Mouse (Mus musculus) liver, embryonic 14.5 days (tissue): ENCODE data around the gene Enpep.

Source experiments
- CTCF ChIP-seq: IDR thresholded peaks from 2 replicates; pipeline ENCODE4 v1.5.1; 2016; ENCODE audit warnings: antibody characterized with exemption, low read depth, control low read depth
- EP300 ChIP-seq: IDR thresholded peaks from 2 replicates; pipeline ENCODE4 v1.6.1; 2016; ENCODE audit warnings: antibody characterized with exemption, low read depth

DNA sequence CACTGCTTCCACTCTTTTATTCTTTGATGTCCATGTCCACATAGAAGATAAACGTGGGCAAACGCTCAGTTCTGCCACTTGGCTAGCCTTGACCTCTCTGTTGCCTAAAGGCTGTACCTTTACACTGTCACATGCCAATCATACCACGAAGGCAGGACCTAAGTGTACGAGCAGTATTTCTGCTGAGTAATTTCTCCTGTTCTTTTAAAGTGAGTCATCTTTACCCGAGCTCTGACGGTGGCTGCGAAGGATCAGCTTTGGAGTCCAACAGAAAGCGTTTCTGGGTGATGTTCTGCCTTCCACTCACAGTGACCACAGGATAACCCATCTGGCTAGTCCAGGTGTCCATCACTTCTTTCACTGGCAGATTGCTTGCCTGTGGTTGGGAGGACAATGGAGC lies 33.9 kb downstream of the Enpep start:
- TF ChIP-seq CTCF (no peak), EP300 (no peak)
